Mouse (Mus musculus): ENCODE results near the gene Vmn1r21. TPM values are rescaled to one million over a fixed set of nuclear protein-coding genes. Genes with fewer than 3 reads are reported as not detected.
"Not testable (repeated sequence)": the region's sequence is repeated elsewhere in the genome, so short reads cannot be mapped to it uniquely, and the experiment has no call there.

Gene Vmn1r21
- total RNA-seq (2015; ENCODE audit: low replicate concordance) (not detected in 2 replicates), total RNA-seq (2017; ENCODE audit: low replicate concordance) (not detected in 2 replicates)

GRCm38 (mm10) chr6:57850286-57850685 is at the start of gene Vmn1r21:
TSS of gene Vmn1r21 (minus strand) at chr6:57850343.
- ATAC-seq (replicated peaks; ENCODE audit: low FRiP score, poor library complexity, severe bottlenecking) = no peak

GRCm38 (mm10) chr6:57859043-57860042 is 9.2 kb upstream of the Vmn1r21 start:
- peak; percentile 98 for ATAC-seq (replicated peaks; ENCODE audit: low FRiP score, poor library complexity, severe bottlenecking)

- ATAC-seq (replicated peaks; ENCODE audit: low FRiP score, poor library complexity, severe bottlenecking) = not testable (repeated sequence)
Observed at GRCm38 (mm10) chr6:57851177-57851576, 1.0 kb upstream of the Vmn1r21 start.

- no peak for ATAC-seq (replicated peaks; ENCODE audit: low FRiP score, poor library complexity, severe bottlenecking)
Observed at GRCm38 (mm10) chr6:57839693-57840408, 10.3 kb downstream of the Vmn1r21 start.

GRCm38 (mm10) chr6:57825259-57825715 is 24.9 kb downstream of the Vmn1r21 start:
- peak; percentile 41 for ATAC-seq (replicated peaks; ENCODE audit: low FRiP score, poor library complexity, severe bottlenecking)

GRCm38 (mm10) chr6:57824422-57825258 is 25.5 kb downstream of the Vmn1r21 start, which contains the start of gene Vopp1:
TSS of gene Vopp1 (minus strand) at chr6:57825159.
- ATAC-seq (replicated peaks; ENCODE audit: low FRiP score, poor library complexity, severe bottlenecking) = peak; percentile 81

GRCm38 (mm10) chr6:57823461-57823860 is 26.7 kb downstream of the Vmn1r21 start:
- peak; percentile 18; the same call in 1 of the 2 replicates for ATAC-seq (replicated peaks; ENCODE audit: low FRiP score, poor library complexity, severe bottlenecking)

GRCm38 (mm10) chr6:57822648-57823410 is 27.3 kb downstream of the Vmn1r21 start:
- ATAC-seq (replicated peaks; ENCODE audit: low FRiP score, poor library complexity, severe bottlenecking) = no peak

GRCm38 (mm10) chr6:57814436-57814940 is 35.7 kb downstream of the Vmn1r21 start:
- ATAC-seq (replicated peaks; ENCODE audit: low FRiP score, poor library complexity, severe bottlenecking) = 0 out of 2 replicates have a peak, but pooled peaks have one; percentile 25

GRCm38 (mm10) chr6:57811748-57812730 is 38.1 kb downstream of the Vmn1r21 start:
- no peak for ATAC-seq (replicated peaks; ENCODE audit: low FRiP score, poor library complexity, severe bottlenecking)

GRCm38 (mm10) chr6:57805218-57806069 is 44.7 kb downstream of the Vmn1r21 start:
- ATAC-seq (replicated peaks; ENCODE audit: low FRiP score, poor library complexity, severe bottlenecking) = peak; percentile 86

GRCm38 (mm10) chr6:57803130-57803529 is 47.0 kb downstream of the Vmn1r21 start:
- no peak for ATAC-seq (replicated peaks; ENCODE audit: low FRiP score, poor library complexity, severe bottlenecking)

- ATAC-seq (replicated peaks; ENCODE audit: low FRiP score, poor library complexity, severe bottlenecking) = no peak
Observed at GRCm38 (mm10) chr6:57798986-57799385, 51.2 kb downstream of the Vmn1r21 start.

GRCm38 (mm10) chr6:57796853-57797423 is 53.2 kb downstream of the Vmn1r21 start:
- no peak for ATAC-seq (replicated peaks; ENCODE audit: low FRiP score, poor library complexity, severe bottlenecking)

GRCm38 (mm10) chr6:57795835-57796234 is 54.3 kb downstream of the Vmn1r21 start:
- ATAC-seq (replicated peaks; ENCODE audit: low FRiP score, poor library complexity, severe bottlenecking) = no peak

All from erythroid progenitor cell, adult 5-6 weeks (primary cell).